Mouse (Mus musculus) myocyte (in vitro differentiated cells): ENCODE data around the gene Inafm1.

Source experiments
- CEBPB ChIP-seq: IDR thresholded peaks from 2 replicates; pipeline ENCODE4 v1.6.1; 2011; ENCODE audit warnings: mild to moderate bottlenecking, moderate library complexity; ENCODE audit not compliant: poor library complexity, insufficient read depth, severe bottlenecking
- E2F4 ChIP-seq: IDR thresholded peaks from one replicate; pipeline ENCODE4 v1.6.1; 2011; ENCODE audit warnings: mild to moderate bottlenecking, control low read depth, moderate library complexity; ENCODE audit not compliant: insufficient read depth
- MAX ChIP-seq: IDR thresholded peaks from one replicate; pipeline ENCODE4 v1.6.1; 2011; ENCODE audit warnings: low read depth, mild to moderate bottlenecking, control low read depth
- MYOD1 ChIP-seq, 3 experiments: IDR thresholded peaks; one replicate each; pipeline ENCODE4 v1.6.1; 2011; ENCODE audit warnings: control low read depth in 2 of 3, low read depth in 2 of 3, mild to moderate bottlenecking in 2 of 3, moderate library complexity in 1 of 3; ENCODE audit not compliant: insufficient read length in 2 of 3, control insufficient read depth in 1 of 3
- POLR2A ChIP-seq: IDR thresholded peaks from one replicate; pipeline ENCODE4 v1.6.1; 2011; ENCODE audit warnings: low read depth, mild to moderate bottlenecking, control low read depth, moderate library complexity; ENCODE audit not compliant: insufficient read length
- POLR2AphosphoS2 ChIP-seq: IDR thresholded peaks from one replicate; pipeline ENCODE4 v1.6.1; 2011; ENCODE audit warnings: low read depth, control low read depth; ENCODE audit not compliant: insufficient read length
- REST ChIP-seq: IDR thresholded peaks from one replicate; pipeline ENCODE4 v1.6.1; 2011; ENCODE audit warnings: mild to moderate bottlenecking, control low read depth, moderate library complexity; ENCODE audit not compliant: insufficient read depth, insufficient read length
- TCF12 ChIP-seq: IDR thresholded peaks from one replicate; pipeline ENCODE4 v1.6.1; 2011; ENCODE audit warnings: mild to moderate bottlenecking, control low read depth; ENCODE audit not compliant: poor library complexity, insufficient read depth, severe bottlenecking
- USF1 ChIP-seq: IDR thresholded peaks from one replicate; pipeline ENCODE4 v1.6.1; 2011; ENCODE audit warnings: low read depth, mild to moderate bottlenecking, control low read depth, moderate library complexity

DNA sequence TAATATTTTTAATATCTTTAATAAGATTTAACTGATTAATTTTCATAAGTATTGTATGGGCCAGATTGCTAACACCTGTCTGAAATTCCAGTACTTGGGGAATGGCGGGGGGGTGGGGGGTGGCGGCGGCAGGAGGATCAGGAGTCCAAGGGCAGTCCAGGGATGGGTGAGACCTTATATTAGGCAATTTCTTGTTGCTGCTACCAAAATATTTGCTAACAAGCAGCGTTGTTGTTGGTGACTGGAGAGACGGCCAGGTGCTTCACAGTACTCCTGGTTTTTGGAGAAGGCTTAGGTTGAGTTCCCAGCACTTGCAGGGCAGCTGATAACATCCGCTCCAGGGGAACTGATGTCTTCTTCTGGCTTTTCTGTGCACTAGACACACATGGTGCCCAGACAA, 47.1 kb upstream of the Inafm1 start:
- TF ChIP-seq USF1 (no peak), POLR2AphosphoS2 (no peak), E2F4 (no peak), POLR2A (no peak), MYOD1 (IDR thresholded peaks at IDR 0.05; ENCODE audit: control insufficient read depth in 1 of 3, insufficient read length in 2 of 3, low read depth in 2 of 3) (no peak), MAX (no peak), CEBPB (no peak), REST (no peak), TCF12 (no peak)
